Comparison of ENCODE assay signal across 14 mouse cellular contexts in the genomic region with DNA sequence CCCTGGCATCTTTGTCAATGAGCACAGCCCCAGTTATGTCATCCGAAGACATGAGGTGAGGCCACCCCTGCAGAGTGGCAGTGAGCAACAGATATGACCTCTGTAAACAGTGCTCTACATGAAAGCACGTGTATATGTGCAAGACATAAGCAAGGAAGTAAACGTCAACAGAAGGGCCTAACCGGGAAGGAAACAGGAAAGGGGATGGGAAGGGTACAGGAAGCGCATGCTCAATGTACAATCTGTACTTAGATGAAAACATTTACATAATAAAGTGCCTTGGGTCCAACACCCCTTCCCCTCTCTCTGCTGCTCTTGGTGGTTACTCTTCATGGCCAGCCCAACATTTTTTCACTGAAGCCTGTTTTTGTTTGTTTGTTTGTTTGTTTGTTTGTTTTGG.
"Had no signal": no experiment of that assay in that cellular context is flagged by ENCODE, and none has a peak within 500 bp of the region (broad histone marks: within the 10 kb centered on the region; RNA-seq: fewer than 3 reads in every experiment).

No protein-coding gene starts in this region.

- H3K4me2 ChIP-seq: liver, embryonic 12.5 days; midbrain, embryonic 11.5 days; midbrain, embryonic 13.5 days; midbrain, embryonic 15.5 days; neural tube, embryonic 12.5 days; stomach, embryonic 15.5 days had no signal

- H3K4me3 ChIP-seq: liver, embryonic 12.5 days; megakaryocyte, embryonic 14.5 days; midbrain, embryonic 13.5 days; midbrain, embryonic 15.5 days; neural tube, embryonic 12.5 days; stomach, embryonic 15.5 days had no signal

- H3K4me1 ChIP-seq: liver, embryonic 12.5 days; megakaryocyte, embryonic 14.5 days; midbrain, embryonic 13.5 days; midbrain, embryonic 15.5 days; neural tube, embryonic 12.5 days; stomach, embryonic 15.5 days had no signal

- H3K9me3 ChIP-seq: liver, embryonic 12.5 days; midbrain, embryonic 13.5 days; midbrain, embryonic 15.5 days; neural tube, embryonic 12.5 days; stomach, embryonic 15.5 days had no signal

- H3K27ac ChIP-seq: liver, embryonic 12.5 days; liver, embryonic 14.5 days; macrophage; midbrain, embryonic 13.5 days; midbrain, embryonic 15.5 days; neural tube, embryonic 12.5 days; stomach, embryonic 15.5 days; stomach, postnatal 0 days had no signal

- H3K36me3 ChIP-seq: liver, embryonic 12.5 days; midbrain, embryonic 13.5 days; midbrain, embryonic 15.5 days; neural tube, embryonic 12.5 days; stomach, embryonic 15.5 days had no signal

- ATAC-seq: liver, embryonic 12.5 days; midbrain, embryonic 13.5 days; midbrain, embryonic 15.5 days had no signal

- H3K27me3 ChIP-seq: megakaryocyte, embryonic 14.5 days; midbrain, embryonic 13.5 days; midbrain, embryonic 15.5 days; neural tube, embryonic 12.5 days; stomach, embryonic 15.5 days had no signal

- DNase-seq: right cerebral cortex, postnatal 14 days; thymus, adult 18-20 months; thymus, postnatal 14 days; thymus, postnatal 4 days had no signal

- H3K9ac ChIP-seq: liver, embryonic 12.5 days; liver, embryonic 14.5 days; midbrain, embryonic 13.5 days; midbrain, embryonic 15.5 days; neural tube, embryonic 12.5 days; stomach, embryonic 15.5 days had no signal
